Mouse (Mus musculus) C3H10T1/2 (cell line): Measurements from ENCODE around the gene Saxo2. TPM values are rescaled to one million over a fixed set of nuclear protein-coding genes. Genes with fewer than 3 reads are reported as not detected.

Source experiments
- polyA plus RNA-seq, 2 experiments: library from polyadenylated mRNA; unstranded; fragments of >200 nt; fragmentation: generic; extraction: Trizol; gene quantifications; one replicate each; pipeline ENCODE4 v1.2.1; 2012; ENCODE audit warnings: missing spikeins in 2 of 2

Gene Saxo2
- 1 to 10 TPM in 1 of 2 experiments, under 1 TPM in 1; 0.32 to 5.0 TPM for polyA plus RNA-seq

GRCm38 (mm10) chr7:82648353-82649080, at the start of gene Saxo2, which contains the start of gene Efl1:
TSS of gene Saxo2 (minus strand) at chr7:82648528.
TSS of gene Efl1 (plus strand) at chr7:82648614.

Other genes starting within 250 kb of the Saxo2 start
- gene Efl1, start 86 bp upstream of the Saxo2 start, polyA plus RNA-seq = 1 to 10 TPM; 1.4 to 7.8 TPM
- 1 to 10 TPM in 1 of 2 experiments, under 1 TPM in 1; 0.12 to 1.5 TPM for gene Mex3b, start 218.8 kb upstream of the Saxo2 start, polyA plus RNA-seq